Mouse (Mus musculus) left cerebral cortex, postnatal 10 days (tissue): ENCODE data around the gene Lrrc8d. TPM values are rescaled to one million over a fixed set of nuclear protein-coding genes. Genes with fewer than 3 reads are reported as not detected.
A peak's percentile ranks its signal among the peaks of the same experiment; 100 is the strongest.

Experiments
- DNase-seq, 2 experiments: peaks; one replicate each; pipeline ENCODE4 v3.0.0; 2021 to 2022; ENCODE audit warnings: low spot score in 2 of 2, mixed read lengths in 1 of 2; ENCODE audit errors: extremely low spot score in 1 of 2
- intact Hi-C: fragments of 180-260 bp; cut with DNase I; formaldehyde crosslinking; loops from one replicate; pipeline ENCODE4 v1.15.1; 2025
- total RNA-seq, 2 experiments: library from RNA; stranded (reverse); gene quantifications; 2 replicates each; pipeline ENCODE4 v1.2.3; 2021

Lrrc8d gene
- total RNA-seq, 2 experiments from 2014 or later = 48.9 to 54.0 TPM

DNA sequence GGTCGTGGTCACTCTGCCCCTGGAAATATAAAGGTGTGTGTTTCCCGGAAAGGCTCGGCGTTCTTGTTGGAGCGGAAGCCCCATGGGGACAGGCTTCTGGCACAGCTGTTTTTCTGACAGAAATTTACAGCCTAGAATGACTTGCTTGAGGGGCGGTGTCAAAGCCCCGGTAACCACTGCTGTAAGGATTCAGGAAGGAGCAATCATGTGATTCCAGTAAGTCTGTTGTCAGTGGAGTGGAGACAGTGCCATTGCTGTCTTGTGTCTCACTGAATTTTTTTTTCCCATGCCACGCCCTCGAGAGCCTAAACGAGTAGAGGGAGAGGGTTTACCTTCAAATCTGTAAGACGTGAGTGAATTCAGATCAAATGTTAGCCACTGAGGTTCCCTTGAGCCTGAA lies 6.9 kb downstream of the Lrrc8d start:
- intact Hi-C loops = no loop called here
- DNase-seq = no peak

DNA sequence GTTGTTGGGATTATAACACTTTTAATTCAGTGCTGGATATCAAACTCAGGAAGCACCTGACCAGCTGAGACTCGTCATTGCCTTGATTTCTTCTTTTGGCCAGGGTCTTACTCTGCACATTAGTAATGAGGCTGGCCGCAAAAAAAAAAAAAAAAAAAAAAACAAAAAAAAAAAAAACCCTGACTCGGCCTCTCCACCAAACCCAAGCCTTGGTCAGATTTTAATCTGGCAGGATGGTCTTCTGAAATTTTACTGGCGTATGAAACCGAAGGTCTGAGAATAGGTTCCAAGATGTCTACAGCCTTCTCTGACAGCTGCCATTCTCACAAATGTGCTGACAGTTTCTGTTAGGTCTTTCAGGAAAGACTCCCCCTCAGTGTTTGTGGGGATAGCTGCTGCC lies 8.5 kb downstream of the Lrrc8d start:
- intact Hi-C loops = no loop called here
- no peak for DNase-seq

GRCm38 (mm10) chr5:105710473-105710872 lies 10.7 kb downstream of the Lrrc8d start:
- intact Hi-C loops = no loop called here

DNA sequence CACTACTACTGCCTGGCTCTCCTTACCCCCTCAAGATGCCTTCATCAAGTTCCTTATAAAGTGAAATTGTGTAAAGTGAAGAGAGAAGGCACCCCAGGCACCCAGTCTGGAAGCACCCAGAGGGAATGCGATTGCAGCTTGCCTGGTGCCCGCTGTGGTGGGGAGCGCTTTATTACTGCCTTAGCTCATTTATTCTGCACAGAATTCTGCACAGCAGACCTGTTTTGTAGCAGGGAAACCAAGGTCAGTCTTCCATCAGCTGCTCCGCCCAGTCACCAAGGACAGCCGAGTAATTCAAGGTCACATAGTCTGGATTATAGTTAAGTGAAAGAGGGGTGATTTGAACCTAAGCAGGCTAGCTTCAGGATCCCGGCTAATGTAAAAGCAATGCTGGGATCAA lies 14.7 kb downstream of the Lrrc8d start:
- no peak for DNase-seq
- intact Hi-C loops = no loop called here

More at GRCm38 (mm10) chr5:105710473-105710872, 10.7 kb downstream of the Lrrc8d start:
- no peak for DNase-seq

DNA sequence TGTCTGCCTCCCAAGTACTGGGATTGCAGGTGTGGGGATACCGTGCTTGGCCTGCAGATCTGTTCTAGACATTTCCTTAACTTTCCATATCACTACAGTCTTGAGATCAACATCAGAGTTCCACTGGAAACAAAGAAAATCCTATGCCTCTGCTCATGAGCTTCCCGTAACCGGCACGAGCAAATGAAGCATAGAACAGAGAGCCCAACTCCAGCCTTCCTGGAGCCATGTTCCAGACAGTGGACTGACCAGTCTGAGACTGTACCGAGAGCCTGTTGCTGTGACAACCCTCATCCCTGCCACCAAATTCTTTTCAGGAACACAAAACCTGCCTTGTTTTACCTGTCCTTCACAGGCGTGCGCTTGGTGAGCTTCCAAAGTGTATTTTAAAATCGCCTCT lies 15.3 kb downstream of the Lrrc8d start:
- intact Hi-C loops = no loop called here
- DNase-seq = no peak

- DNase-seq = peak in 1 of 2 experiments; percentile 61
- intact Hi-C loops = no loop called here
These were observed 15.9 kb downstream of the Lrrc8d start for GRCm38 (mm10) chr5:105715531-105716124.

- intact Hi-C loops = no loop called here
- no peak for DNase-seq
These were observed 17.5 kb downstream of the Lrrc8d start for GRCm38 (mm10) chr5:105717294-105717693.

- intact Hi-C loops = no loop called here
- DNase-seq = no peak
These were observed 18.4 kb downstream of the Lrrc8d start for GRCm38 (mm10) chr5:105718138-105718670.

- intact Hi-C loops = no loop called here
- DNase-seq = no peak
These were observed 21.5 kb downstream of the Lrrc8d start for GRCm38 (mm10) chr5:105721267-105721666.

DNA sequence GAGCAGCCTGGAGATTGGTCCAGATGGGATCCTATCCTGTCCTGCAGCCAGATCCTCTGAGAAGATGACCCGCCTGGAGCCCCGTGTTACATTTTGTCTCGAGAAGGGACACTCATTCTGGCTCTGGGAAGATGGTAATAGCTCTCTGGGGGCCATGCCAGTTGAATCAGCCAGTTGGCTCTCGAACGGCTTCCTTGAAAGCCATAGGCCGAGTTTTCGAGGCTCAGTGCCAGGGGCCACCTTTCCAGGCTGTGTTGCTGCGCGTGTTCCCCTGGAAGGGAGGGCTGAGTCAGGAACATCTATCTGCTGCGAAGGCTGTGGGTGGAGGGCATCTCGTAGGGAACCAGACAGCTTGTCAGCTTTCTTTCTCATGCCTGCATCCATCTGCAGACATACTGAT lies 23.0 kb downstream of the Lrrc8d start:
- intact Hi-C loops = no loop called here
- DNase-seq = no peak

DNA sequence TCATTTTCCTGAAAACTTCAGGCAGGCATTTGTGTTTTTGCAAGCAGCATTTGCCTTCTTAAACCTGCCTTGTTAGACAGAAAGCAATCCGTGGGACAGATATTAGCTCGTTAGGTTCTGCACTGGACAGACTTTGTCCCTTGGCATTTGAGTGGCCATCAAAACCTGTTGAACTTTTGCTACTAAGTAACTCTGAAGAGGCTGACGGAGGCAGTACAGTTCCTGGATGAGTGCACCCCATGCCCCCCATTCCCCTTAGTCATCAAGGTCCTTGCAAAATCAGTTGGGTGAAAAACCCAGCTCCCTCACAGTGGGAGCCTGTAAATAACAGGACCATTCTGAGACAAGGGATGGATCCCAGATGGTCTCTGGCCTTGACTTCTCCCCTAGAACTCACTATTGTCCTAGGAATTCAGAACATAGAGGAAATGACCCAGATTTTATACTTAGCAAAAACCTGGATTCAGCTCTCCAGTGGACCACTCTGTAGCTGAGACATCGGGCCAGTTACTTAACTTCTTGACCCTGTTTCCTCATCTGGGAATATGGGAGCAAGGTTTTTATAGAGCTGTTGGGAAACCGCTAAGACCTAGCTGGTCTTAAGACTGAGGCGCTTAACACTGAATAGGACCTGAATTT lies 30.5 kb downstream of the Lrrc8d start:
- no peak for DNase-seq
- intact Hi-C loops = no loop called here

GRCm38 (mm10) chr5:105731173-105731626 lies 31.4 kb downstream of the Lrrc8d start:
- DNase-seq = no peak
- intact Hi-C loops = no loop called here

DNA sequence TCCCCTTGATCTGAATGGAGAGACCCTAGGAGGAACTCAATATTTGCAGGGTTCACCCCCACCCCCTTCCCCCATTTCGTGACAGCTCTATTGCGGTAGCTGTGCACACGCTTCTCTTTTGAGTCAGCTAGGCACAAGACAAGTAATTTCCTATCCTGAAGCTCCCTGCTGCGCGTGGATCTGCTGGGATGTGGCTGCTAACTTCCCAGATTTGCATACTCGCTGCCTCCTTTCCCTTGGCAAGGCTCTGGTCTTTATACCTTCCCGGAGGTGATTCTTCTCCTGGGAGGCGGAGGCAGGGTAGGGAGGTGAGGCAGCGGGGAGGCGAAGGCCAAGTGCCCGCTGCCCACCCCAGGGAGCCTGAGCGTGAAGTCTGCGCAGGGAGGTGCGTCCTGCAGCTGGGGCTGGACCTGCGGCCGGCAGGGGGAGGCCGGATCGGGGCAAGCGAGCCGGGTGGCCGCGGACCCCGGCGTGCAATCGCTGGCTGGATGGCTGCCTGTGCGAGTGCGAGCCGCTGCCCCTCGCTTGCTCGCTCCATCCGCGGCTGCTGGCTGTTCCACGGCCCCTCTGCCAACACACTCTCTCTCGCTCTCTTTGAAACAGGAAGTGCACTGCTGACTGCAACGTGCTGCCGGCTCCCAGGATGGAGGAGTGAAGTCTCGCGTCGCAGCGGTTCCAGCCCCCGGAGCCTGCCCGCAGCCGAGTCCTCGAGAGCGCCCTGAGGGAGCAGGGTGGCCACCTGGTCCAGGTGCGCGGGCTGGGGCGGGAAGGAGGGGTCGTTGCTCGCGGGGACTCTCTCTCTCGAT lies 32.1 kb downstream of the Lrrc8d start:
- peak in 1 of 2 experiments; percentile 70 for DNase-seq
- intact Hi-C loops = no loop called here

DNA sequence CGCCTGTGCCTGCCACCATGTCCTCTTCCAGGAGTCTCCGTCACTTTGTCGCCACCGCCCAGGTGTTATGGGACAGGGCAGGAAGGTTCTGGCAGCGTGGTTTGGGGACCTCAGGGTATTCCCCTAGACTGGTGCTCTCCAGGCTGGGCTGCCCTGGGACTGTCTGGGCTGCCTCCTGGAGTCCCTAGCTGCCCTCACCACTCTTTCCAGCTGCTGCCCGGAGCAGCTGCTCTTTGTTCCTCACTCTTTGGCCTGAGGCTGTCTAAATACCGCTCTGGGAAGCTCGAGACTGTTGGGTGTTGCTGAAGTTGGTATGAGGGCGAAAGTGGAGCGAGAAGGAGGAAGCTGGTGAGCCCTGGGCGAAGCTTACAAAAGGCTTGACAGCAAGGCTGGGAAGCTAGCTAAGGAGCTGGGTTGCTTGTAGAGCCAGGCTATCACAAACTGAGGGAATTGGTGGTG lies 32.7 kb downstream of the Lrrc8d start:
- DNase-seq = no peak
- intact Hi-C loops = no loop called here

GRCm38 (mm10) chr5:105733226-105733625 lies 33.5 kb downstream of the Lrrc8d start:
- intact Hi-C loops = no loop called here

DNA sequence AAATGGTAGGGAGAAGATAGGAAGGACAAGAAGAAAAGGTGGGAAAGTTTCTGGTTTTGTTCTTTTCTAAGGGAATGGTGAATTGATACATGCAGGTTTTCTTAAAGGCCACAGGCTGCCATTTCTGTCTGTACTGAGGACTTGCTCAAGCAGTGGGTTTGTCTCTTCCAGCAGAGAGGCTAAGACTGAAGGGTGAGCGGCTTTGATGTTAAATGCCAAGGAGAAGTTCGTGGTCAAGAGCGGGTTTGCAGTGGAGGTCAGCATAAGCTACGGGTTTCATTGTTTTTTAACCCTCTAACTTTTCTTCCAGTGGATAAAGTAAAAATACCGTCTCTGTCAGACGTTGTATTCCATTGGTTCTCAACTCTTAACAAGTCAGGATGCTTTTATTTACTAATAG lies 36.6 kb downstream of the Lrrc8d start:
- intact Hi-C loops = no loop called here
- DNase-seq = no peak

More at GRCm38 (mm10) chr5:105733226-105733625, 33.5 kb downstream of the Lrrc8d start:
- DNase-seq = no peak

DNA sequence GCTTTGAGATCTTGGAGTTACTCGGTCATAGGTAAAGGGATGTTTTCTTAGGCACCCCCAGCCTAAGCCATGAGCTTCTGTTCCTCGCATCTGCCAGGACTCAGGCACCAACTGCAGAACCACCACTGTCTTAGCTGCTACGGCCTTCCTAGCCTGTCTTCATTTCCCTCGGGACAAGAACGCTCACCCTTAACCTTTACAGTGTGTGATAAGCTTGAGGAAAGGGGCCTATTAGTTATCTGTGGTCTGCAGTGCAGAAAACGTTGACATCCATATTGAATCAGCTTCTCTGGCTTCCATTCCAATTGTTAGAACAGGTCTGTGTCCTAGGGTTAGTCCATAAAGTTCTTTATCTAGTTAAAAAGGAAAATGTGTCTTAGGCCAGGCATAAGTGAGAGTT lies 37.4 kb downstream of the Lrrc8d start:
- intact Hi-C loops = no loop called here
- DNase-seq = no peak

- intact Hi-C loops = no loop called here
These were observed 40.7 kb downstream of the Lrrc8d start for GRCm38 (mm10) chr5:105740437-105740836.

GRCm38 (mm10) chr5:105742641-105743040 lies 42.9 kb downstream of the Lrrc8d start:
- no peak for DNase-seq
- intact Hi-C loops = no loop called here

More at GRCm38 (mm10) chr5:105740437-105740836, 40.7 kb downstream of the Lrrc8d start:
- DNase-seq = no peak
